Mouse (Mus musculus): Measurements from ENCODE around the gene Epb41l2. TPM values are rescaled to one million over a fixed set of nuclear protein-coding genes. Genes with fewer than 3 reads are reported as not detected.

The Epb41l2 gene
- polyA plus RNA-seq, 2 experiments = 6.8 to 11.7 TPM

DNA sequence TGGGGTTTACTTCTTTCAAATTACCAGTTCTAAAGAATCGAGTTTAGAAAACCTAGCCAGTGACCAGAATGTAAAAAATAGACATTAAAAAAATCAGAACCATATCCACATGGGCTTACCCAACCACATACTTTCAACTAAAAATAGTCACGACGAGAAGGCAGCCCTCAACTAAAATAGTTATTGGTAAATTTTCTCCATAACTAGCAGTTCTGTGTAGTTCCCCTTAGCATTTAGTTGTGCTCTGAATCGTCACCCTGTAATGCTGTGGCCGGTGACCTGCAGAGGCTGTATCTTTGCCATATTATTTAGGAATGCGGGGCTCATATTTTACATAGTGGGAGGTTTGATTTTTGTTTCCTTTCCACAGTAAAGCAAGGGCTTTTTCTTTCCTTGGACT lies 2.6 kb downstream of the Epb41l2 start:
- Histone ChIP-seq H3K9ac (replicated peaks) (no peak overlapping the region), H3K4me1 (replicated peaks; ENCODE audit: control insufficient read depth in 2 of 2, insufficient read depth in 2 of 2, low read length in 1 of 2) (peaks cover 0 to 12% of the 10 kb centered on the region in 2 experiments; a peak in 3 of 4 replicates), H3K27ac (no peak overlapping the region), H3K4me3 (ENCODE audit: insufficient read depth in 1 of 2, low read depth in 2 of 2, low read length in 2 of 2) (no peak overlapping the region), H3K9me3 (ENCODE audit: control insufficient read depth, low read length) (no peaks in the 10 kb centered on the region), H3K27me3 (ENCODE audit: control insufficient read depth, insufficient read depth, low read length) (peaks cover 3% of the 10 kb centered on the region), H3K36me3 (replicated peaks; ENCODE audit: control insufficient read depth, insufficient read depth, low read depth) (no peaks in the 10 kb centered on the region), H3K4me2 (ENCODE audit: low read depth) (no peak overlapping the region)
- DNase-seq (ENCODE audit: low read depth in 3 of 3, low spot score in 3 of 3) = no peak
- ATAC-seq (ENCODE audit: insufficient read depth) = no peak
- TF ChIP-seq EP300 (IDR thresholded peaks at IDR 0.05; ENCODE audit: low read depth) = no peak
- no peak for TF ChIP-seq CTCF (IDR thresholded peaks at IDR 0.05; ENCODE audit: low read depth)
- WGBS (ENCODE audit: insufficient replicate concordance) = 49% methylated on average over 6 of the region's 6 CpGs

- H3K4me2 ChIP-seq (ENCODE audit: low read depth) = no peak overlapping the region
- H3K9ac ChIP-seq (replicated peaks) = no peak overlapping the region
- WGBS (ENCODE audit: insufficient replicate concordance) = 57% methylated on average over 7 of the region's 7 CpGs
- no peaks in the 10 kb centered on the region for H3K9me3 ChIP-seq (ENCODE audit: control insufficient read depth, low read length)
- H3K36me3 ChIP-seq (replicated peaks; ENCODE audit: control insufficient read depth, insufficient read depth, low read depth) = no peaks in the 10 kb centered on the region
- no peak for TF ChIP-seq CTCF (IDR thresholded peaks at IDR 0.05; ENCODE audit: low read depth)
- no peak for TF ChIP-seq EP300 (IDR thresholded peaks at IDR 0.05; ENCODE audit: low read depth)
- no peak overlapping the region for H3K27ac ChIP-seq
- ATAC-seq (ENCODE audit: insufficient read depth) (no peak), DNase-seq (ENCODE audit: low read depth in 3 of 3, low spot score in 3 of 3) (no peak)
- H3K4me1 ChIP-seq (replicated peaks; ENCODE audit: control insufficient read depth in 2 of 2, insufficient read depth in 2 of 2, low read length in 1 of 2) = peaks cover 0 to 9% of the 10 kb centered on the region in 2 experiments; a peak in 3 of 4 replicates
- no peak overlapping the region for H3K4me3 ChIP-seq (ENCODE audit: insufficient read depth in 1 of 2, low read depth in 2 of 2, low read length in 2 of 2)
- peaks cover 2% of the 10 kb centered on the region for H3K27me3 ChIP-seq (ENCODE audit: control insufficient read depth, insufficient read depth, low read length)
Observed at GRCm38 (mm10) chr10:25365158-25365557, 5.6 kb downstream of the Epb41l2 start.

GRCm38 (mm10) chr10:25365708-25366107 lies 6.1 kb downstream of the Epb41l2 start:
- H3K4me3 ChIP-seq (ENCODE audit: insufficient read depth in 1 of 2, low read depth in 2 of 2, low read length in 2 of 2) = no peak overlapping the region
- no peaks in the 10 kb centered on the region for H3K36me3 ChIP-seq (replicated peaks; ENCODE audit: control insufficient read depth, insufficient read depth, low read depth)
- no peak for DNase-seq (ENCODE audit: low read depth in 3 of 3, low spot score in 3 of 3)
- H3K27me3 ChIP-seq (ENCODE audit: control insufficient read depth, insufficient read depth, low read length) = no peaks in the 10 kb centered on the region; the same call in none of the 2 replicates
- H3K9me3 ChIP-seq (ENCODE audit: control insufficient read depth, low read length) = no peaks in the 10 kb centered on the region
- ATAC-seq (ENCODE audit: insufficient read depth) = no peak
- H3K9ac ChIP-seq (replicated peaks) = no peak overlapping the region
- TF ChIP-seq EP300 (IDR thresholded peaks at IDR 0.05; ENCODE audit: low read depth) = no peak
- TF ChIP-seq CTCF (IDR thresholded peaks at IDR 0.05; ENCODE audit: low read depth) = no peak
- peaks cover 0 to 6% of the 10 kb centered on the region in 2 experiments; a peak in 3 of 4 replicates for H3K4me1 ChIP-seq (replicated peaks; ENCODE audit: control insufficient read depth in 2 of 2, insufficient read depth in 2 of 2, low read length in 1 of 2)
- no peak overlapping the region for H3K27ac ChIP-seq
- H3K4me2 ChIP-seq (ENCODE audit: low read depth) = no peak overlapping the region
- WGBS (ENCODE audit: insufficient replicate concordance) = 50% methylated on average over 7 of the region's 7 CpGs

GRCm38 (mm10) chr10:25366691-25367090 lies 7.1 kb downstream of the Epb41l2 start:
- Histone ChIP-seq H3K27me3 (ENCODE audit: control insufficient read depth, insufficient read depth, low read length) (no peaks in the 10 kb centered on the region; the same call in 1 of the 2 replicates), H3K27ac (no peak overlapping the region), H3K9me3 (ENCODE audit: control insufficient read depth, low read length) (no peaks in the 10 kb centered on the region), H3K4me3 (ENCODE audit: insufficient read depth in 1 of 2, low read depth in 2 of 2, low read length in 2 of 2) (no peak overlapping the region), H3K4me1 (replicated peaks; ENCODE audit: control insufficient read depth in 2 of 2, insufficient read depth in 2 of 2, low read length in 1 of 2) (peaks cover 0 to 6% of the 10 kb centered on the region in 2 experiments; a peak in 3 of 4 replicates), H3K4me2 (ENCODE audit: low read depth) (no peak overlapping the region), H3K36me3 (replicated peaks; ENCODE audit: control insufficient read depth, insufficient read depth, low read depth) (no peaks in the 10 kb centered on the region), H3K9ac (replicated peaks) (no peak overlapping the region)
- no peak for ATAC-seq (ENCODE audit: insufficient read depth)
- 30% methylated on average over 5 of the region's 5 CpGs for WGBS (ENCODE audit: insufficient replicate concordance)
- no peak for TF ChIP-seq EP300 (IDR thresholded peaks at IDR 0.05; ENCODE audit: low read depth)
- no peak for TF ChIP-seq CTCF (IDR thresholded peaks at IDR 0.05; ENCODE audit: low read depth)
- DNase-seq (ENCODE audit: low read depth in 3 of 3, low spot score in 3 of 3) = no peak

DNA sequence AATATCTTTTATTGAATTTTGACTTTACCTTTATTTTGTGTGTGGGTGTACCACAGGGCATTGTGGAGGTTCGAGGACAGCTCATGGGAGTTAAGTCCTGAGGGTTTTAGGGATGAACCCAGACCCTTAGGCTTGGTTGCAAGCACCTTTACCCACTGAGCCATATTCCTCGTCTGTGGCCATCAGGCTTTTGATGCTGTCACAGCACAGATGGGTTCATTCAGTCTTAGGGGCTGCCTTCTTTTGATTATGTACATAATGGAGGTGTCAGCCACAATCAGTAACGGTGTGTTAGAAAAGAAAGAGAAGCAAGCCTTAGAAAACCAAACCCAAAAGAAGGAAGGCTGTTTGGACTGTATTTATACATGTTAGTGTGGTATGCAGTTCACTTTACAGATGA lies 9.3 kb downstream of the Epb41l2 start:
- DNase-seq (ENCODE audit: low read depth in 3 of 3, low spot score in 3 of 3) = no peak
- H3K4me2 ChIP-seq (ENCODE audit: low read depth) = no peak overlapping the region
- TF ChIP-seq EP300 (IDR thresholded peaks at IDR 0.05; ENCODE audit: low read depth) = no peak
- no peak for TF ChIP-seq CTCF (IDR thresholded peaks at IDR 0.05; ENCODE audit: low read depth)
- no peaks in the 10 kb centered on the region for H3K9me3 ChIP-seq (ENCODE audit: control insufficient read depth, low read length)
- H3K27me3 ChIP-seq (ENCODE audit: control insufficient read depth, insufficient read depth, low read length) = no peaks in the 10 kb centered on the region
- peaks cover 0 to 9% of the 10 kb centered on the region in 2 experiments; a peak in 3 of 4 replicates for H3K4me1 ChIP-seq (replicated peaks; ENCODE audit: control insufficient read depth in 2 of 2, insufficient read depth in 2 of 2, low read length in 1 of 2)
- no peak overlapping the region for H3K9ac ChIP-seq (replicated peaks)
- H3K4me3 ChIP-seq (ENCODE audit: insufficient read depth in 1 of 2, low read depth in 2 of 2, low read length in 2 of 2) = no peak overlapping the region
- no peak for ATAC-seq (ENCODE audit: insufficient read depth)
- no peak overlapping the region for H3K27ac ChIP-seq
- 66% methylated on average over 3 of the region's 3 CpGs for WGBS (ENCODE audit: insufficient replicate concordance)
- no peaks in the 10 kb centered on the region for H3K36me3 ChIP-seq (replicated peaks; ENCODE audit: control insufficient read depth, insufficient read depth, low read depth)
